Mouse (Mus musculus) liver, embryonic 14.5 days (tissue): Measurements from ENCODE around the gene Nt5c2.

Source experiments
- CTCF ChIP-seq: IDR thresholded peaks from 2 replicates; pipeline ENCODE4 v1.5.1; 2016; ENCODE audit warnings: antibody characterized with exemption, low read depth, control low read depth
- EP300 ChIP-seq: IDR thresholded peaks from 2 replicates; pipeline ENCODE4 v1.6.1; 2016; ENCODE audit warnings: antibody characterized with exemption, low read depth

DNA sequence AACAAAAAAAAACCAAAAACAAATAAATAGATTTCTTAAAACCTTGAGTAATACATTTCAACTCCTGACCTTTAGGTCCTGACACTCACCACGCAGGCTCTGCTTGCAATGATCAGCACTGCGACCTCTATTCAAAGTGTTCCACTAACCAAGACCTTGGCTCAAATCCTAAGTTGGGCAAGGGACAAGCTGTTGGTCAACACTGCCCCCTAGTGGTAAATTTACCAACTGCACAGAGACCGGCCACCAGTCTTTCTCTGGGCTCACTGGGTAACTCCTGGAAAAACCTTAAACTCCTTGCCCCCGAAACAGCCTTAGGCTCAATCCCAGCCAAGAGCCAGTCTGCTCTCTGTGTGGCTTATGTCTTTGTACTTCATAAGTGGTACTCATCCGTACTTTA lies 23.8 kb downstream of the Nt5c2 start:
- TF ChIP-seq CTCF, result peak; percentile 99
- TF ChIP-seq EP300, result no peak
